Mouse (Mus musculus) neural tube, embryonic 15.5 days (tissue): ENCODE results near the gene Nat8. TPM values are rescaled to one million over a fixed set of nuclear protein-coding genes. Genes with fewer than 3 reads are reported as not detected.
"Not testable (repeated sequence)": the region's sequence is repeated elsewhere in the genome, so short reads cannot be mapped to it uniquely, and the experiment has no call there.

Experiments used
- ATAC-seq: fragments of 200-750 bp; cut with Nextera tagmentation; 2 replicates; pipeline ENCODE4 v1.8.0; 2017; ENCODE audit warnings: mild to moderate bottlenecking, moderate TSS enrichment, moderate library complexity; ENCODE audit not compliant: low FRiP score
- H3K27ac ChIP-seq: fragments of 300-500 bp; sonication (generic); replicated peaks from 2 replicates; pipeline ENCODE4 v1.5.1; 2015; ENCODE audit warnings: mild to moderate bottlenecking, inconsistent platforms
- H3K27me3 ChIP-seq: fragments of 300-500 bp; sonication (generic); replicated peaks from 2 replicates; pipeline ENCODE4 v1.6.1; 2015; ENCODE audit warnings: inconsistent platforms
- H3K36me3 ChIP-seq: fragments of 300-500 bp; sonication (generic); 2 replicates; pipeline ENCODE4 v1.6.1; 2015; ENCODE audit warnings: inconsistent platforms
- H3K4me1 ChIP-seq: fragments of 300-500 bp; sonication (generic); 2 replicates; pipeline ENCODE4 v1.6.1; 2015; ENCODE audit warnings: inconsistent platforms
- H3K4me2 ChIP-seq: fragments of 300-500 bp; sonication (generic); 2 replicates; pipeline ENCODE4 v1.6.1; 2015; ENCODE audit warnings: inconsistent platforms, mild to moderate bottlenecking, moderate library complexity
- H3K4me3 ChIP-seq: fragments of 300-500 bp; sonication (generic); replicated peaks from 2 replicates; pipeline ENCODE4 v1.5.1; 2015; ENCODE audit warnings: mild to moderate bottlenecking, inconsistent platforms
- H3K9ac ChIP-seq: fragments of 300-500 bp; sonication (generic); replicated peaks from 2 replicates; pipeline ENCODE4 v1.6.1; 2015; ENCODE audit warnings: mild to moderate bottlenecking, inconsistent platforms
- H3K9me3 ChIP-seq: fragments of 300-500 bp; sonication (generic); replicated peaks from 2 replicates; pipeline ENCODE4 v1.6.1; 2016; ENCODE audit warnings: inconsistent platforms
- WGBS: fragments of 180-500 bp; shearing (Covaris S2); methylation state at CpG from one replicate; pipeline ENCODE4 v1.1.7; 2015; ENCODE audit warnings: mixed read lengths; 5-methylcytosine and 5-hydroxymethylcytosine counted together
- polyA plus RNA-seq: library from polyadenylated mRNA; unstranded; fragments of >200 nt; fragmentation: Nextera tagmentation; extraction: Ambion mirVana; gene quantifications from 2 replicates; pipeline ENCODE4 v1.2.1, GENCODE M21; 2015

Nat8 gene
- polyA plus RNA-seq, 1 experiment from 2014 or later = not detected

- 78% methylated on average over 3 of the region's 3 CpGs for WGBS
- Histone ChIP-seq H3K4me3 (no peak overlapping the region), H3K9ac (no peak overlapping the region), H3K9me3 (no peaks in the 10 kb centered on the region), H3K27me3 (no peaks in the 10 kb centered on the region), H3K27ac (no peak overlapping the region), H3K4me2 (no peak overlapping the region), H3K4me1 (no peaks in the 10 kb centered on the region), H3K36me3 (no peaks in the 10 kb centered on the region)
- no peak for ATAC-seq
Measured at GRCm38 (mm10) chr6:85853481-85853880, 21.6 kb upstream of the Nat8 start.

GRCm38 (mm10) chr6:85851062-85851773, 19.3 kb upstream of the Nat8 start:
- 0 out of 2 replicates have a peak, but pooled peaks cover 3% of the 10 kb centered on the region for H3K4me1 ChIP-seq
- H3K27ac ChIP-seq = no peak overlapping the region
- no peaks in the 10 kb centered on the region for H3K9me3 ChIP-seq
- no peak overlapping the region for H3K9ac ChIP-seq
- 92% methylated on average over 7 of the region's 7 CpGs for WGBS
- no peak for ATAC-seq
- H3K36me3 ChIP-seq = no peaks in the 10 kb centered on the region
- H3K4me3 ChIP-seq = no peak overlapping the region
- no peak overlapping the region for H3K4me2 ChIP-seq
- H3K27me3 ChIP-seq = no peaks in the 10 kb centered on the region

GRCm38 (mm10) chr6:85849240-85849639, 17.4 kb upstream of the Nat8 start:
- ATAC-seq = no peak
- Histone ChIP-seq H3K27me3 (no peaks in the 10 kb centered on the region), H3K4me2 (no peak overlapping the region), H3K4me3 (no peak overlapping the region), H3K36me3 (no peaks in the 10 kb centered on the region), H3K9me3 (no peaks in the 10 kb centered on the region), H3K27ac (no peak overlapping the region), H3K4me1 (0 out of 2 replicates have a peak, but pooled peaks cover 3% of the 10 kb centered on the region), H3K9ac (no peak overlapping the region)
- WGBS = 16% methylated on average over 2 of the region's 2 CpGs

GRCm38 (mm10) chr6:85848140-85848539, 16.3 kb upstream of the Nat8 start:
- H3K27ac ChIP-seq = no peak overlapping the region

GRCm38 (mm10) chr6:85846921-85847320, 15.0 kb upstream of the Nat8 start:
- H3K9ac ChIP-seq = no peak overlapping the region
- H3K4me1 ChIP-seq = 0 out of 2 replicates have a peak, but pooled peaks cover 3% of the 10 kb centered on the region
- no peak overlapping the region for H3K27ac ChIP-seq
- no peaks in the 10 kb centered on the region for H3K36me3 ChIP-seq
- WGBS = 66% methylated on average over 1 of the region's 1 CpGs
- no peaks in the 10 kb centered on the region for H3K27me3 ChIP-seq
- no peak overlapping the region for H3K4me3 ChIP-seq
- H3K9me3 ChIP-seq = no peaks in the 10 kb centered on the region
- H3K4me2 ChIP-seq = no peak overlapping the region
- no peak for ATAC-seq

More at GRCm38 (mm10) chr6:85848140-85848539, 16.3 kb upstream of the Nat8 start:
- 91% methylated on average over 4 of the region's 4 CpGs for WGBS
- H3K36me3 ChIP-seq = no peaks in the 10 kb centered on the region
- H3K4me2 ChIP-seq = no peak overlapping the region
- H3K4me3 ChIP-seq = no peak overlapping the region
- ATAC-seq = no peak
- H3K9ac ChIP-seq = no peak overlapping the region
- no peaks in the 10 kb centered on the region for H3K9me3 ChIP-seq
- H3K4me1 ChIP-seq = 0 out of 2 replicates have a peak, but pooled peaks cover 3% of the 10 kb centered on the region
- no peaks in the 10 kb centered on the region for H3K27me3 ChIP-seq

- H3K36me3 ChIP-seq, H3K27me3 ChIP-seq, ATAC-seq, H3K4me3 ChIP-seq, H3K4me2 ChIP-seq, H3K4me1 ChIP-seq, H3K27ac ChIP-seq, H3K9me3 ChIP-seq, H3K9ac ChIP-seq: not testable (repeated sequence)
- WGBS = 68% methylated on average over 25 of the region's 25 CpGs
Measured at GRCm38 (mm10) chr6:85843677-85844458, 12.0 kb upstream of the Nat8 start.

GRCm38 (mm10) chr6:85839982-85840381, 8.1 kb upstream of the Nat8 start:
- H3K27ac ChIP-seq = no peak overlapping the region
- ATAC-seq = no peak
- H3K9ac ChIP-seq = no peak overlapping the region

GRCm38 (mm10) chr6:85838674-85839073, 6.8 kb upstream of the Nat8 start:
- no peak overlapping the region for H3K27ac ChIP-seq
- no peaks in the 10 kb centered on the region for H3K4me1 ChIP-seq
- H3K9me3 ChIP-seq = no peaks in the 10 kb centered on the region
- no peak overlapping the region for H3K4me2 ChIP-seq
- H3K9ac ChIP-seq = no peak overlapping the region
- no peak overlapping the region for H3K4me3 ChIP-seq
- H3K27me3 ChIP-seq = no peaks in the 10 kb centered on the region
- H3K36me3 ChIP-seq = no peaks in the 10 kb centered on the region
- 68% methylated on average over 8 of the region's 8 CpGs for WGBS
- ATAC-seq = no peak

More at GRCm38 (mm10) chr6:85839982-85840381, 8.1 kb upstream of the Nat8 start:
- Histone ChIP-seq H3K4me1 (no peaks in the 10 kb centered on the region), H3K9me3 (no peaks in the 10 kb centered on the region), H3K36me3 (no peaks in the 10 kb centered on the region), H3K4me3 (no peak overlapping the region), H3K27me3 (no peaks in the 10 kb centered on the region), H3K4me2 (no peak overlapping the region)
- 48% methylated on average over 4 of the region's 4 CpGs for WGBS

- H3K27ac ChIP-seq, H3K4me1 ChIP-seq, H3K4me3 ChIP-seq, H3K9ac ChIP-seq, H3K9me3 ChIP-seq, ATAC-seq, H3K27me3 ChIP-seq, H3K36me3 ChIP-seq: not testable (repeated sequence)
- WGBS = 30% methylated on average over 12 of the region's 12 CpGs
- peak overlapping the region; percentile 26 for H3K4me2 ChIP-seq
Measured at GRCm38 (mm10) chr6:85837307-85837706, 5.4 kb upstream of the Nat8 start.

GRCm38 (mm10) chr6:85836827-85837226, 4.9 kb upstream of the Nat8 start:
- not testable (repeated sequence) for H3K4me2 ChIP-seq, H3K9ac ChIP-seq, H3K27ac ChIP-seq, H3K4me1 ChIP-seq, ATAC-seq, H3K9me3 ChIP-seq, H3K27me3 ChIP-seq, H3K36me3 ChIP-seq, H3K4me3 ChIP-seq
- WGBS = 30% methylated on average over 9 of the region's 9 CpGs

- not testable (repeated sequence) for H3K4me2 ChIP-seq, H3K27ac ChIP-seq, H3K9me3 ChIP-seq, ATAC-seq, H3K9ac ChIP-seq, H3K36me3 ChIP-seq, H3K4me3 ChIP-seq, H3K27me3 ChIP-seq, H3K4me1 ChIP-seq
- 78% methylated on average over 5 of the region's 5 CpGs for WGBS
Measured at GRCm38 (mm10) chr6:85836098-85836497, 4.2 kb upstream of the Nat8 start.

GRCm38 (mm10) chr6:85835104-85835503, 3.2 kb upstream of the Nat8 start:
- not testable (repeated sequence) for H3K9me3 ChIP-seq, H3K4me2 ChIP-seq, H3K9ac ChIP-seq, H3K27me3 ChIP-seq, H3K36me3 ChIP-seq, ATAC-seq, H3K27ac ChIP-seq, H3K4me1 ChIP-seq, H3K4me3 ChIP-seq
- 79% methylated on average over 1 of the region's 2 CpGs for WGBS
